Mouse (Mus musculus) small intestine, adult 2 months (tissue): ENCODE results near the gene Terb1.

Source experiments
- CTCF ChIP-seq: fragments of 200-500 bp; IDR thresholded peaks from 2 replicates; pipeline ENCODE4 v1.5.1; 2012; ENCODE audit warnings: low read depth, mild to moderate bottlenecking, control low read depth, inconsistent platforms, low read length, moderate library complexity, mixed read lengths; ENCODE audit not compliant: insufficient replicate concordance, insufficient read length; ENCODE audit errors: extremely low read depth
- POLR2A ChIP-seq: fragments of 200-500 bp; IDR thresholded peaks from 2 replicates; pipeline ENCODE4 v1.6.1; 2012; ENCODE audit warnings: low read depth, mild to moderate bottlenecking, control low read depth, inconsistent platforms, low read length, moderate library complexity

DNA sequence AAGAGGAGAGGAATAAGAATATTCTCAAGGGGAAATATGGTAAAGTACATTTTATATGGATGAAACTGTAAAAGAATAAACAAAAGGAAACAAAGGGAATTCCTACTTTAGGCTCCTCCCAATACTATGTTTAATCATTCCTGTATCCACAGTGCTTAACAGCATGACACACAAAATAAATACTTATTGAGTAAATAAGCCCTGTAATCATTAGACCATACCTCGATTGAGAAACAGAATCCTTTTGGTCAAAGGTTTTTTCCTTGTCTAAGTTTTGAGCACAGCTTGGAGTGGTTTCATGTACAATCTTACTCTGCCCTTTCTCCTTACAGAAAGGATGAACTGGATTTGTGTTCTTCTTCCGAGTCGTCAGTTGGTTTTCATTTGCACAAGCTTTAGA, 37.2 kb downstream of the Terb1 start:
- no peak for TF ChIP-seq POLR2A
- no peak for TF ChIP-seq CTCF
